Mouse (Mus musculus): ENCODE data around the gene Ing1. TPM values are rescaled to one million over a fixed set of nuclear protein-coding genes. Genes with fewer than 3 reads are reported as not detected.
A peak's percentile ranks its signal among the peaks of the same experiment; 100 is the strongest.

The Ing1 gene
- total RNA-seq (2021) = 10 to 100 TPM; 11.6 to 14.4 TPM
- long read RNA-seq, experiment 1, transcript Ing1-201 (2 exons, 2,814 nt) = major isoform, 20 of 24 reads
- long read RNA-seq, experiment 1, partial matches to known transcripts = 0 of 24 reads
- long read RNA-seq, experiment 1, other reads (novel, unspliced or antisense) = 1 of 24 reads
- long read RNA-seq, experiment 2, transcript Ing1-201 (2 exons, 2,814 nt) = major isoform, 17 of 23 reads
- long read RNA-seq, experiment 2, partial matches to known transcripts = 0 of 23 reads
- long read RNA-seq, experiment 2, other reads (novel, unspliced or antisense) = 2 of 23 reads

DNA sequence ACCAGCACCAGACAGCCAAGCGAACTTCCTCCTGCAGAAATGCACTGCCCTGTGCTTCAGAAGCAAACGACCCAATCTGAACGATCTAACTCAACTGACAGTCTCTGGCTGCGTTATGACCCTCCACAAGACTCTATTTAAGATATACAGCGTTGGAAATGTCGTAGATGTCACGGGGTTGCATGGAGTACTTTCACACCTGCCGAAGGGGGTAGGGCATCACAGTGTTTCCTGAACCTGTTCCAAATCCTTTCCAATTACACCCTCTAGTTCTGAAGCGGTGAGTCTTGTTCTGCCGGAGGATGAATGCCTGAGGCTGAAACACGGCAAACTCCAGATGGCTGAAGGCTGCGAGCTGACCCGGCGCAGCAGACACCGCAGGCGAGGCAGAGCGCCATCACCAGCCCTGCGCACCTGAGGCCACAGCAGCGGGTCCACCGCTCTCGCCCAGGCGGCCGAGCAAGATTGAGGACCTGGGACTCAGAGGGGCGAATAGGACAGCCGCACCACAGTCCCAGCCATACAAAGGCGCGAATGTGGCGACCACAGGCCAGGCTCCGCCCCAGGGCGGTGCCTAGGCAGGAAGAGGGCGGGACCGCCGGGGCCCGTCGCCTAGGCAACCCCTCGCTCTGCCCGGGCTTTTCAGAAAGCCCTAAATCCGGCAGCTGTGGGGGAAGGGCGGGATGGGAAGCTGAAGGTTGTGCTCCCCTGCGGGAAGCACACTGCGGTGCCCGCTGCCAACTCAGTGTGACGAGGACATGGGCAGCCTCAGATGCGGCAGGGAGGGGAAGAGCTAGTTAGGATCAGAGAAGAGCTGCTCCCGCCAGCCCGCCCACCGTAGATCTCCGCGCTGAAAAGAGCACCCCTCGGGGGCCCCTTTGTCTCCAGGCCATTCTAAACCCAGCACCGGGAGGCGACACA lies at the start of gene Ing1:
TSS of gene Ing1 (plus strand) at position 773 of the 921 bp plus-strand sequence.
- peak; percentile 91 for DNase-seq (ENCODE audit: low spot score)

DNA sequence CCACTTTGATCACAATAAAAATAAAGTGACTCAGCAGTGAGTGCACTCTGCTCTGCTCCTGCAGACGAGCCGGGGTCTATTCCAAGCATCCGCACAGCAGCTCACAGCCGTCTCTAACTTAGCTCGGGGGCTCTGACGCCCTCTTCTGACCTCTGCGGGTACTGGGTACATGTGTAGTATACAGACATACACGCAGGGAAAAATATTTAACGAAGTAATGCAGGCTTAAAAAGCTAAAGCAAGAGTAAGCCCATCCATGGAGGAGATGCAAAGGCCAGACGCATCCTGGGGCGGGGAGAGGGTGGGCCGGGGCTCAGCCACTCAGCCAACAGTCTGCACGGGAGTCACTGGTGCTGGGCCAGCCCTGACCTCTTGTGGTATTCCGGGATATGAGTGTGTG lies 49.3 kb upstream of the Ing1 start:
- DNase-seq (ENCODE audit: low spot score) = no peak

DNA sequence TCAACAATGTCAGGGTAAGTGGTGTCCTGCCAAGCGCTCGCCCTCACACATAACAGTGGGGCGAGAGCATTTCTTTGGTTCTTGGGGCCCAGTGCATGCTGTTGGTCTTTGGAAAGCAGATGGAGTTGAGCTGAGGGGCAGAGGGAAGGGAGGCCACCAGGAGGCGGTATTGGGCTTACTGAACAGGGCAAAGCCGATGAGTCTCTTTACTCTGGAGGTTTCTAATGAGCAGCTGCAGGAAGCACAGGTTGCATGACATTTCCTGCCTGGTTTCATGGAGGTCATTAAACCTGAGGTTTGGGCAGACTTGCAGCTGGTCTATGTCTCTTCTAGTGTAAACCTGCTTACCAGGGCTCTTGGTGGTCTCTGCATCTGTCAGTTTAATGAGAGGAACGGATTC lies 48.6 kb upstream of the Ing1 start:
- DNase-seq (ENCODE audit: low spot score) = no peak

- DNase-seq (ENCODE audit: low spot score) = no peak
Observed at GRCm38 (mm10) chr8:11508880-11509279, 46.5 kb upstream of the Ing1 start.

DNA sequence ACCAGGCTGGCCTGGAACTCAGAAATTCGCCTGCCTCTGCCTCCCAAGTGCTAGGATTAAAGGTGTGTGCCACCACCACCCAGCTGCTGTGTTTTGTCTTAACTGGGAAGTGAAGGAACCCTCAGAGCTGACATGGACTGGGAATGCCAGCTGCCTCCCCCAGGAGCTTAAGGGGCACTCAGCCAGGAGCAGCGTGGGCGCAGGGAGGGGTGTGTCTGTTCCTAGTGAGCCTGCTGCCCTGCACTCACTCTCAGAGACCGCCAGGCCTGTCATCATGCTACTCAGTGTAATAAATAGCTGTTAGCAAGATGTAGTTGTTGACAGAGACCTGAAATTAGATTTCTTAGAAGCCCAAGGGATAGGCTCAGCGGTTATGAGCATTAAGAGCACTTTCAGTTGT lies 44.4 kb upstream of the Ing1 start:
- no peak for DNase-seq (ENCODE audit: low spot score)

- no peak for DNase-seq (ENCODE audit: low spot score)
Observed at GRCm38 (mm10) chr8:11512711-11513110, 42.7 kb upstream of the Ing1 start.

DNA sequence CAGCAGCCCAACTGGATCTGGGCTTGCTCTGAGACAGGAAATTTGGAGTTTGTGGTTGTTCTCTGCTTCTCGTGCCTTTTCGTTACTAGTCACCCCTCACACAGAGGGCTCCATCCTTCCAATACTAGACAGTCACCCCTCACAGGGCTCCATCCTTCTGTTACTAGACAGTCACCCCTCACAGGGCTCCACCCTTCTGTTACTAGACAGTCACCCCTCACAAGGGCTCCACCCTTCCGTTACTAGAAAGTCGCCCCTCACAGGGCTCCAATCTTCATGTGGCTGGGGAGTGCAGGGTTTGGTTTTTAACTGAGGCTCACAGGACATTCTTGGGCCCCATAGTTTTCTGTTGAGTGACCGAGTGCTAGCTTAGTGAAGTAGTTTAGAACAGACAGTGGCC lies 42.1 kb upstream of the Ing1 start:
- DNase-seq (ENCODE audit: low spot score) = no peak

GRCm38 (mm10) chr8:11516292-11516691 lies 39.1 kb upstream of the Ing1 start:
- no peak for DNase-seq (ENCODE audit: low spot score)

DNA sequence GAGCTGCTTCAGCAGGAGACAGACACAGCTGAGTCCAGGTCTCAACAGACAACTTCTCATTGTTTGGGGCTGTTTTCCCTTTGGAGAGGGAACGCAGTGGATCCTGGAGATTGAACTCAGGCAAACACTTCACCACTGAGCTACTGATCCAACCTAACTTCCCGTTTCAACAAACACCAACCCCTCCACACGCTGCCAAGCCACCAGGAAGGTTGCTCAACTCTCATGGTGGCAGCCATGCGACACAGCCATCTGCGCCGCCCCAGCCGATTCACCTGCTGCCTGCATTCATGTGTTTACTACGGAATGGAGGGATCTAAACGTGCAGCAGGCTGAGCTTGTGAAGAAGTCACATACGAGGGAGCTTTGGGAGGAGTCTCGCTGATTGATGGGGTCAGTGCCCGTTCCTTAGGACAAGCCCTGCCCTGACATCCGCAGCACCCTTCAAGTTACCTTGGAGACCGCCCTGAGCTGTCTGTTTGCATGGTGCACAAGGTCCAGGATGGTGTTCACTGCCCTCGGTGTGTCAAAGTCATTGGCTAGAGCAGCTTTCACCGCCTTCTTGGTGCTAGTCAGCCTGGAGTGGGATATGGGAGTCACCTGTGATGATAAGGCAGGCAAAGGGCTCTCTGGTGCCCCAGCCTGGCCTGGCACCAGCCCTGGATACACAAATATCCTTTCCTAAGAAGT lies 37.9 kb upstream of the Ing1 start:
- DNase-seq (ENCODE audit: low spot score) = no peak

- no peak for DNase-seq (ENCODE audit: low spot score)
Observed at GRCm38 (mm10) chr8:11518056-11518396, 37.3 kb upstream of the Ing1 start.

GRCm38 (mm10) chr8:11518676-11519075 lies 36.7 kb upstream of the Ing1 start:
- no peak for DNase-seq (ENCODE audit: low spot score)

DNA sequence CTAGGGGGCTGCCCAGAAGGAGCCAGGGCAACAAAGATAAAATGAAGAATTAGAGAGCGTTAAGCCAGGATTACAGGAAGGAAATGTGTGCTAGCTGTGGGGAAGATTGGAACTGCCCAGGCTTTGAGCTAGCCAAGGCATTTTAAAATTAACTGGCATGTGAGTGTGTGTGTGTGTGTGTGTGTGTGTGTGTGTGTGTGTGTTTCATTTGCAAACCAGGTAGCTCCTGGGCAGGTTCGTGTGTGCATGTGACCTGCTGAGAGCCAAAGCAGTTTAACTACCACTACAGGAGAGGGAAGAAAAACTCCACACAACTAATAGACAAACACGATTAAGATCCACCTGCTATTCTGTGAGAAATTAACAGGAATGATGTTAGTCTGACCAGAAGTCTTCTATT lies 32.0 kb upstream of the Ing1 start:
- no peak for DNase-seq (ENCODE audit: low spot score)

GRCm38 (mm10) chr8:11530155-11530770 lies 25.1 kb upstream of the Ing1 start:
- DNase-seq (ENCODE audit: low spot score) = no peak

- DNase-seq (ENCODE audit: low spot score) = no peak
Observed at GRCm38 (mm10) chr8:11530849-11531248, 24.5 kb upstream of the Ing1 start.

- no peak for DNase-seq (ENCODE audit: low spot score)
Observed at GRCm38 (mm10) chr8:11534494-11534893, 20.9 kb upstream of the Ing1 start.

- DNase-seq (ENCODE audit: low spot score) = no peak
Observed at GRCm38 (mm10) chr8:11539049-11539448, 16.3 kb upstream of the Ing1 start.

DNA sequence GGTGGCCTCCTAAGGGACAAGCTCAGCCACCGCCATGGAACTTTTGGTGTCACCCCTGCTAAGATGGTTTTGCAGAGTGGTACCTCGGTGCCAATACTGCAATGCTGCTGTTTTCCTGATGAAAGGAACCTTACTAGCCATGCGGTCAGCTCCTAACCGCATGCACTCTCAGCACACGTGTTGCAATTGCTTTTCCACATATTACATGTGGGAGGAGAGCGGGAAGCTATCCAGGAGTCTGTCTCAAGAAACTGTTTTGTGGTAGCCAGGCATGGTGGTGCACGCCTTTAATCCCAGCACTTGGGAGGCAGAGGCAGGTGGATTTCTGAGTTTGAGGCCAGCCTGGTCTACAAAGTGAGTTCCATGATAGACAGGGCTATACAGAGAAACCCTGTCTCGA lies 15.2 kb upstream of the Ing1 start:
- no peak for DNase-seq (ENCODE audit: low spot score)

- no peak for DNase-seq (ENCODE audit: low spot score)
Observed at GRCm38 (mm10) chr8:11542031-11542430, 13.3 kb upstream of the Ing1 start.

DNA sequence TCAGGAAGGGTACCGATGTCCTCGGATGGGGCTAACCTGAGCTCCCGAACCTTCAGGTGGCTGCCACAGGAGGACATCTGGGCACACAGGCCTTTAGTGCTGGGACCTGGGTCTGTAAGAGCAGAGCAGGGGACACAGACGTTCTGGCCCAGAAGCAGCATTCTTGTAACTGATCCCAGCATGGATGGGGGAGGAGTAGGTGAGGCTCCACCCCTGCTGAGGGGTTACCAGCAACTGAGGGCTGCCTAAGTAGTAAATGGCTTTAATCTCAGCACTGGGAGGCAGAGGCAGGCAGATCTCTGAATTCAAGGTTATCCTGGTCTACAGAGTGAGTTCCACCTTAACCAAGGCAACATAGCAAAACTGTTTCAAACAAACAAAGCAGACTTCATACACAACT lies 12.5 kb upstream of the Ing1 start:
- DNase-seq (ENCODE audit: low spot score) = no peak

DNA sequence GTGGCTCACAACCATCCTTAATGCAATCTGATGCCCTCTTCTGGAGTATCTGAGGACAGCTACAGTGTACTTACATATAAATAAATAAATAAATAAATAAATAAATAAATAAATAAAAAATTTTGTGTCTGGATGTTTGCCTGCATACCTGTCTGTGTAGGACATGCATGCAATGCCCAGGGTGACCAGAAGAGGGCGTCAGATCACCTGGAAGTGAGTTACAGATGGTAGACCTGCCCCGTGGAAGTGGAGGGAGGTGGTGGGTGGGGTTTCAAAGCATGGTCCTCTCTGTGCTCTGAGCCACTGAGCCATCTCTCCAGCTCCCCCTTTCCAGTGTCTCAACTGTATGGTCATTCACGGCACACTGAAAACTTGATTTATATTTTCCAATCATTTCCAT lies 11.0 kb upstream of the Ing1 start:
- DNase-seq (ENCODE audit: low spot score) = peak; percentile 60

DNA sequence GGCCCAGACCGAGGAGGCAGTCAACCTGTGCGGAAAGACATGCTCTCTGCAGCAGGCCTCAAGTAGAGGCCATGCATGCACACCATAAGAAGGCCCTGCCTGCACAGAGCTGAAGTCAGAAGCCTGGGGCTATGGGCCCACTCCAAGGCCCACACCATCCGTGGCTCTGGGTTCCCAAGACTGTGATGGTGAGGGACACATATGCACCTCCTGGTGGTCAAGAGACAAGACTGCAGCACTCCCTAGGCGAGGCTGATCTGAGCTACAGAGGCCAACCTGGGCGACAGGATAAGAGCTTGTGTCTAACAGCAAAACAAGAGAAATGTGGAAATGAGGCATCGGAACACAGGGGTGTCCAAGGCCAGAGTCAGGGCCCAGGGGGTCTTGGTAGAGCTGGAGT lies 8.3 kb upstream of the Ing1 start:
- DNase-seq (ENCODE audit: low spot score) = no peak

GRCm38 (mm10) chr8:11549706-11550105 lies 5.7 kb upstream of the Ing1 start:
- DNase-seq (ENCODE audit: low spot score) = peak; percentile 36

Measured in gastrocnemius, adult 18-20 months (tissue).